Mouse (Mus musculus) embryonic facial prominence, embryonic 13.5 days (tissue): ENCODE results near the gene Cdh9. TPM values are rescaled to one million over a fixed set of nuclear protein-coding genes. Genes with fewer than 3 reads are reported as not detected.

Experiments used
- ATAC-seq: fragments of 200-750 bp; cut with Nextera tagmentation; 2 replicates; pipeline ENCODE4 v1.8.0; 2017; ENCODE audit warnings: low read depth; ENCODE audit not compliant: insufficient number of reproducible peaks, insufficient read depth, low FRiP score, low TSS enrichment
- H3K27ac ChIP-seq: fragments of 300-500 bp; sonication (generic); 2 replicates; pipeline ENCODE4 v1.5.1; 2015; ENCODE audit warnings: moderate library complexity, mild to moderate bottlenecking, inconsistent platforms
- H3K27me3 ChIP-seq: fragments of 300-500 bp; sonication (generic); 2 replicates; pipeline ENCODE4 v1.6.1; 2015; ENCODE audit warnings: mild to moderate bottlenecking, inconsistent platforms
- H3K36me3 ChIP-seq: fragments of 300-500 bp; sonication (generic); 2 replicates; pipeline ENCODE4 v1.6.1; 2015; ENCODE audit warnings: mild to moderate bottlenecking, inconsistent platforms
- H3K4me1 ChIP-seq: fragments of 300-500 bp; sonication (generic); 2 replicates; pipeline ENCODE4 v1.6.1; 2015; ENCODE audit warnings: inconsistent platforms
- H3K4me2 ChIP-seq: fragments of 300-500 bp; sonication (generic); 2 replicates; pipeline ENCODE4 v1.6.1; 2015; ENCODE audit warnings: moderate library complexity, mild to moderate bottlenecking, inconsistent platforms
- H3K4me3 ChIP-seq: fragments of 300-500 bp; sonication (generic); 2 replicates; pipeline ENCODE4 v1.5.1; 2015; ENCODE audit warnings: mild to moderate bottlenecking, inconsistent platforms
- H3K9ac ChIP-seq: fragments of 300-500 bp; sonication (generic); 2 replicates; pipeline ENCODE4 v1.6.1; 2015; ENCODE audit warnings: mild to moderate bottlenecking, inconsistent platforms
- H3K9me3 ChIP-seq: fragments of 300-500 bp; sonication (generic); 2 replicates; pipeline ENCODE4 v1.6.1; 2016; ENCODE audit warnings: inconsistent platforms
- WGBS: fragments of 180-500 bp; shearing (Covaris S2); methylation state at CpG from one replicate; pipeline ENCODE4 v1.1.7; 2015; ENCODE audit warnings: mixed read lengths; 5-methylcytosine and 5-hydroxymethylcytosine counted together
- polyA plus RNA-seq: library from polyadenylated mRNA; unstranded; fragments of >200 nt; fragmentation: Nextera tagmentation; extraction: Ambion mirVana; gene quantifications from 2 replicates; pipeline ENCODE4 v1.2.1, GENCODE M21; 2015

Cdh9 gene
- polyA plus RNA-seq: 0.30 and 0.56 TPM in 2 replicates

- no peaks in the 10 kb centered on the region for H3K9me3 ChIP-seq
- no peak for ATAC-seq
- H3K9ac ChIP-seq: peak within 1 kb of the TSS; percentile 58; the same call in 1 of the 2 replicates
- H3K4me3 ChIP-seq: peak within 1 kb of the TSS; percentile 41
- H3K36me3 ChIP-seq: no peaks in the 10 kb centered on the region
- H3K27me3 ChIP-seq: no peaks in the 10 kb centered on the region
- peak within 1 kb of the TSS; percentile 65 for H3K4me2 ChIP-seq
- H3K27ac ChIP-seq: no peak within 1 kb of the TSS
- no peaks in the 10 kb centered on the region for H3K4me1 ChIP-seq
- WGBS: 2% methylated on average over 14 of the region's 14 CpGs
These were observed at the start of gene Cdh9 for GRCm38 (mm10) chr15:16728470-16729011. Cdh9 (plus strand) TSS chr15:16728756.

DNA sequence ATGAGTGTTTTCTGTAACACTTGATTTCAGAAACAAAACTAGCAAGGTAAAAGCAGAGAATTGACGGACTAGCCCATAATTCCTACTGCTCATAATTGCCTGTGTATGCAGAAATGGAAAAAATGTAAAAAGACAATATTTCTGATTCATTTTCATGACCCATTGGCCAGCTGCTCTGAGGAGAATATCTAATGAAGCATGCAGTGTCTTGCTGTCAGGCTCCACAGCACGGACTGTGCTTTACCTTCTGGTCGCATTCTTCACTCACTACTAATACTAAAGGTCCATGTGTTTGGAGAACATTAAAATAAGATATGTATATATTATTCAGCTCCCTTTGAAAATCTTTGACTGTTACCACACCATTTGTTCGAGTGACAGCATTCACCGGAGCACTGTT, 49.5 kb upstream of the Cdh9 start:
- H3K4me2 ChIP-seq: no peak overlapping the region
- no peaks in the 10 kb centered on the region for H3K27me3 ChIP-seq
- WGBS: 82% methylated on average over 5 of the region's 5 CpGs
- no peak for ATAC-seq
- H3K9me3 ChIP-seq: no peaks in the 10 kb centered on the region
- no peak overlapping the region for H3K27ac ChIP-seq
- H3K4me3 ChIP-seq: no peak overlapping the region
- no peaks in the 10 kb centered on the region for H3K4me1 ChIP-seq
- H3K36me3 ChIP-seq: no peaks in the 10 kb centered on the region
- no peak overlapping the region for H3K9ac ChIP-seq

DNA sequence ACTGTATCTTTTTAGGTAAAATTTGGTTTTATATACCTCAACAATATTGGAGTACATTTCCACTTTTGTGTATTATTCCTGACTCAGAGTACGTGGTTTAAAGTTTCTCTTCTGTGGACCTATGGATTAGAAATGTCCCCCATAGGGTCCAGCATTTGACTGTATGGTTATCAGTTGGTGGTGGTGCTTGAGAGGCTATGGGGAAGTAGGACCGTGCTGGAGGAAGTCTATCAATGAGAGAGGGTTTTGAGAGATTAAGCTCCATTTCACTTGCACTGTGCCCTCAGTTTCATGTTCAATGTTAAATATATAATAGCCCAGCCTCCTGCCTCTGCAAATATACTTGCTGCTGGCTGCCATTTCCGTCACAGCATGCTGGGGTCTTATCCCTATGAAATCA, 28.7 kb upstream of the Cdh9 start:
- Histone ChIP-seq H3K4me2 (no peak overlapping the region), H3K36me3 (no peaks in the 10 kb centered on the region), H3K9ac (no peak overlapping the region), H3K27ac (no peak overlapping the region), H3K9me3 (no peaks in the 10 kb centered on the region), H3K4me1 (no peaks in the 10 kb centered on the region), H3K27me3 (no peaks in the 10 kb centered on the region), H3K4me3 (no peak overlapping the region)
- WGBS: 83% methylated on average over 3 of the region's 3 CpGs
- ATAC-seq: no peak

GRCm38 (mm10) chr15:16702340-16702739, 26.2 kb upstream of the Cdh9 start:
- Histone ChIP-seq H3K27ac (no peak overlapping the region), H3K9ac (no peak overlapping the region), H3K4me3 (no peak overlapping the region), H3K36me3 (no peaks in the 10 kb centered on the region), H3K4me1 (no peaks in the 10 kb centered on the region), H3K9me3 (no peaks in the 10 kb centered on the region), H3K4me2 (no peak overlapping the region), H3K27me3 (no peaks in the 10 kb centered on the region)
- no peak for ATAC-seq
- 75% methylated on average over 1 of the region's 1 CpGs for WGBS

GRCm38 (mm10) chr15:16739088-16739487, 10.5 kb downstream of the Cdh9 start:
- Histone ChIP-seq H3K9ac (no peak overlapping the region), H3K4me3 (no peak overlapping the region), H3K9me3 (no peaks in the 10 kb centered on the region), H3K27ac (no peak overlapping the region), H3K4me2 (no peak overlapping the region), H3K36me3 (no peaks in the 10 kb centered on the region), H3K4me1 (no peaks in the 10 kb centered on the region), H3K27me3 (no peaks in the 10 kb centered on the region)
- ATAC-seq: no peak
- 93% methylated on average over 4 of the region's 4 CpGs for WGBS

DNA sequence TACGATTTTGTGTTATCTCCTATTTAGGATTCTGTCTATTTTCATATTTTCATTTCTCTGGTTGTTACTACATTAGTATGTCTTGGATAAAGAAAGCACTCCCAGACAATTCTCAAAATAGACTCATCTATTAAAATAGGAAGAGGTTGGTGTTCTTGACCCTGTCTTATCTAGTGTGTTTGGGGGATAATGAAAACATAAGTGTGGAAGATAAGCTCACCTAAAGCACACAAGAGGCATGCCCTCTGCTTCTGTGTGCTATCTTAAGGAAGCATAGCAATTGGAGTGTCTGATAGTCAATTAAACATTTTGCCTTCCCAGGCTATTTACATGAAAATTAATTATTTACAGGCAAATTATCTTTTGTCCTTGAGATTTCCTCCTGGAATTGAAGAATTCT, 18.1 kb downstream of the Cdh9 start:
- WGBS: 84% methylated on average over 1 of the region's 1 CpGs

DNA sequence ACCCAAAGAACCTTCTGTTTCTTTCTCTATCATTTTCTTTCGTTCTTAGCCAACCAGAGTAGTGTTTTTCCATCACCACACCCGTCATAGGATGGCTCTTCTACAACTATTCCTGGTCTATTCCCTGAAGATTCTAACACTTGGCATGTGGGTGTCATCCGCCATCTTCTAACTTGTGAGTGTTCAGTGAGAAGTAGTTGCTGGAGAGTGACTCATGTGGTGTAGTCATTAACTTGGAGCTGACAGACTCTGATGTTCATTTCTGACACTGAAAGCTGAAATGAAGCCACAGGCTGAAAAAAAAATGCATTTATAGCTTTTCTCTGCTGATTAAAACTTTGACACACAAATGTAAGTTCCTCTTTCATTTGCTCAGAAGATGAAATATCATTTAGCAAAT, 34.7 kb downstream of the Cdh9 start:
- H3K9ac ChIP-seq: no peak overlapping the region
- no peaks in the 10 kb centered on the region for H3K36me3 ChIP-seq
- H3K4me3 ChIP-seq: no peak overlapping the region
- no peak overlapping the region for H3K4me2 ChIP-seq
- no peaks in the 10 kb centered on the region for H3K9me3 ChIP-seq
- WGBS: 75% methylated on average over 3 of the region's 3 CpGs
- ATAC-seq: no peak
- H3K27me3 ChIP-seq: no peaks in the 10 kb centered on the region
- no peaks in the 10 kb centered on the region for H3K4me1 ChIP-seq
- H3K27ac ChIP-seq: no peak overlapping the region

More for the DNA sequence above, 18.1 kb downstream of the Cdh9 start:
- Histone ChIP-seq H3K4me3 (no peak overlapping the region), H3K27me3 (no peaks in the 10 kb centered on the region), H3K9me3 (no peaks in the 10 kb centered on the region), H3K9ac (no peak overlapping the region), H3K4me1 (no peaks in the 10 kb centered on the region), H3K27ac (no peak overlapping the region), H3K36me3 (no peaks in the 10 kb centered on the region), H3K4me2 (no peak overlapping the region)
- no peak for ATAC-seq

GRCm38 (mm10) chr15:16784575-16784974, 56.0 kb downstream of the Cdh9 start:
- H3K4me2 ChIP-seq: no peak overlapping the region
- no peaks in the 10 kb centered on the region for H3K36me3 ChIP-seq
- no peak overlapping the region for H3K4me3 ChIP-seq
- H3K27ac ChIP-seq: no peak overlapping the region
- WGBS: 63% methylated on average over 1 of the region's 1 CpGs
- no peak for ATAC-seq
- no peaks in the 10 kb centered on the region for H3K4me1 ChIP-seq
- no peaks in the 10 kb centered on the region for H3K27me3 ChIP-seq
- no peak overlapping the region for H3K9ac ChIP-seq
- H3K9me3 ChIP-seq: no peaks in the 10 kb centered on the region

- Histone ChIP-seq H3K36me3 (no peaks in the 10 kb centered on the region), H3K27ac (no peak overlapping the region), H3K9ac (no peak overlapping the region), H3K27me3 (no peaks in the 10 kb centered on the region), H3K9me3 (no peaks in the 10 kb centered on the region), H3K4me3 (no peak overlapping the region), H3K4me2 (no peak overlapping the region), H3K4me1 (no peaks in the 10 kb centered on the region)
- no peak for ATAC-seq
- WGBS: 78% methylated on average over 3 of the region's 3 CpGs
These were observed 64.3 kb downstream of the Cdh9 start for GRCm38 (mm10) chr15:16792857-16793256.

- H3K27me3 ChIP-seq: no peaks in the 10 kb centered on the region
- H3K4me1 ChIP-seq: no peaks in the 10 kb centered on the region
- ATAC-seq: no peak
- H3K9ac ChIP-seq: no peak overlapping the region
- no peak overlapping the region for H3K27ac ChIP-seq
- no peak overlapping the region for H3K4me2 ChIP-seq
- H3K9me3 ChIP-seq: no peaks in the 10 kb centered on the region
- no peak overlapping the region for H3K4me3 ChIP-seq
- H3K36me3 ChIP-seq: no peaks in the 10 kb centered on the region
These were observed 72.7 kb downstream of the Cdh9 start for GRCm38 (mm10) chr15:16801302-16801701.

GRCm38 (mm10) chr15:16810787-16811186, 82.2 kb downstream of the Cdh9 start:
- no peaks in the 10 kb centered on the region for H3K27me3 ChIP-seq
- no peaks in the 10 kb centered on the region for H3K36me3 ChIP-seq
- H3K4me2 ChIP-seq: no peak overlapping the region
- no peak for ATAC-seq
- H3K27ac ChIP-seq: no peak overlapping the region
- no peaks in the 10 kb centered on the region for H3K4me1 ChIP-seq
- H3K9me3 ChIP-seq: no peaks in the 10 kb centered on the region
- WGBS: 64% methylated on average over 3 of the region's 3 CpGs
- H3K9ac ChIP-seq: no peak overlapping the region
- H3K4me3 ChIP-seq: no peak overlapping the region

- no peak overlapping the region for H3K9ac ChIP-seq
- ATAC-seq: no peak
- no peaks in the 10 kb centered on the region for H3K36me3 ChIP-seq
- no peaks in the 10 kb centered on the region for H3K4me1 ChIP-seq
- no peaks in the 10 kb centered on the region for H3K27me3 ChIP-seq
- WGBS: 88% methylated on average over 1 of the region's 1 CpGs
- H3K4me2 ChIP-seq: no peak overlapping the region
- H3K9me3 ChIP-seq: no peaks in the 10 kb centered on the region
- H3K27ac ChIP-seq: no peak overlapping the region
- H3K4me3 ChIP-seq: no peak overlapping the region
These were observed 85.5 kb downstream of the Cdh9 start for GRCm38 (mm10) chr15:16814035-16814434.

DNA sequence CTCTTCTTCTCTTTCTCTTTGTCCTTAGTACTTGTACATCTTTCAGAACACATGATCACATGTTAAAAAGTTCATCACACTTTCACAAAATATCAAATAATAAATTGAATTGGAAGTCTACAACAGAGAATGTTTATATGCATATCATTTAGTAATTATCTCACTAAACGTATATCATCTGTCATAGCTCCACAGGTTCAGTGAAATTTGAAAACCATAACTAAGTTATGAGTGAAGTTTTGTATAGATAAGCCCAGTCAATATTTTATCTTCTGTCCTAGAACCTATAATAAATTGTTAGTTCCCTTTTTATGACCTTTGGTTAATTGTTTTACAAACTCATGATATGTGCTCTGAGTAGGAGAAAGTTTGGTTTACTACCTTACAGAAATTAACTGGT, 106.2 kb downstream of the Cdh9 start:
- no peaks in the 10 kb centered on the region for H3K36me3 ChIP-seq
- no peaks in the 10 kb centered on the region for H3K27me3 ChIP-seq
- no peaks in the 10 kb centered on the region for H3K4me1 ChIP-seq
- no peak for ATAC-seq
- H3K4me2 ChIP-seq: no peak overlapping the region
- no peaks in the 10 kb centered on the region for H3K9me3 ChIP-seq
- H3K4me3 ChIP-seq: no peak overlapping the region
- WGBS: 73% methylated on average over 1 of the region's 1 CpGs
- no peak overlapping the region for H3K9ac ChIP-seq
- H3K27ac ChIP-seq: no peak overlapping the region
